Mouse (Mus musculus) heart, postnatal 0 days (tissue): ENCODE measurements around the gene Phospho1. TPM values are rescaled to one million over a fixed set of nuclear protein-coding genes. Genes with fewer than 3 reads are reported as not detected.
A peak's percentile ranks its signal among the peaks of the same experiment; 100 is the strongest.

Source experiments
- ATAC-seq: fragments of 200-750 bp; cut with Nextera tagmentation; 2 replicates; pipeline ENCODE4 v1.8.0; 2017; ENCODE audit warnings: low read depth, moderate number of reproducible peaks, moderate library complexity; ENCODE audit not compliant: insufficient read depth
- DNase-seq: peaks from one replicate; pipeline ENCODE4 v3.0.0-alpha.2; 2016; ENCODE audit warnings: low spot score
- H3K27ac ChIP-seq: fragments of 300-500 bp; sonication (generic); 2 replicates; pipeline ENCODE4 v1.5.1; 2014; ENCODE audit warnings: low read depth, mild to moderate bottlenecking
- H3K27me3 ChIP-seq: fragments of 300-500 bp; sonication (generic); 2 replicates; pipeline ENCODE4 v1.6.1; 2014; ENCODE audit warnings: low read length, mixed read lengths; ENCODE audit not compliant: control insufficient read depth, insufficient read depth
- H3K36me3 ChIP-seq: fragments of 300-500 bp; sonication (generic); replicated peaks from 2 replicates; pipeline ENCODE4 v1.6.1; 2014; ENCODE audit warnings: low read length, mixed read lengths; ENCODE audit not compliant: control insufficient read depth, insufficient read depth
- H3K4me1 ChIP-seq: fragments of 300-500 bp; sonication (generic); 2 replicates; pipeline ENCODE4 v1.6.1; 2014; ENCODE audit warnings: antibody characterized with exemption; ENCODE audit not compliant: control insufficient read depth, insufficient read depth
- H3K4me2 ChIP-seq: fragments of 300-500 bp; sonication (generic); 2 replicates; pipeline ENCODE4 v1.6.1; 2014; ENCODE audit warnings: low read depth, mild to moderate bottlenecking, low read length, moderate library complexity
- H3K4me3 ChIP-seq: fragments of 300-500 bp; sonication (generic); 2 replicates; pipeline ENCODE4 v1.5.1; 2014; ENCODE audit warnings: low read depth, low read length
- H3K9ac ChIP-seq: fragments of 300-500 bp; sonication (generic); replicated peaks from 2 replicates; pipeline ENCODE4 v1.6.1; 2014; ENCODE audit warnings: low read depth, low read length, mixed read lengths
- H3K9me3 ChIP-seq: fragments of 300-500 bp; sonication (generic); replicated peaks from 2 replicates; pipeline ENCODE4 v1.6.1; 2016; ENCODE audit warnings: low read length; ENCODE audit not compliant: control insufficient read depth
- CTCF ChIP-seq: IDR thresholded peaks from 2 replicates; pipeline ENCODE4 v1.5.1; 2016; ENCODE audit warnings: antibody characterized with exemption, control low read depth, low read depth
- EP300 ChIP-seq: IDR thresholded peaks from 2 replicates; pipeline ENCODE4 v1.6.1; 2016; ENCODE audit warnings: antibody characterized with exemption, low read depth
- WGBS: fragments of 180-500 bp; shearing (Covaris S2); extraction: QIAGEN DNeasy Blood & Tissue Kit; methylation state at CpG from one replicate; pipeline ENCODE4 v1.1.7; 2014; 5-methylcytosine and 5-hydroxymethylcytosine counted together
- polyA plus RNA-seq: library from polyadenylated mRNA; unstranded; fragments of >200 nt; fragmentation: Nextera tagmentation; extraction: Ambion mirVana; gene quantifications from 2 replicates; pipeline ENCODE4 v1.2.1, GENCODE M21; 2015
- total RNA-seq: library from RNA; depleted of rRNA; stranded (reverse); fragments of >200 nt; gene quantifications from 2 replicates; pipeline ENCODE4 v1.2.3, GENCODE M21; 2014; ENCODE audit warnings: low replicate concordance

Gene Phospho1
- total and polyA plus RNA-seq, 2 experiments from 2014 or later, result 6.7 to 46.6 TPM

- no peak for TF ChIP-seq CTCF
- TF ChIP-seq EP300, result no peak
- 85% methylated on average over 11 of the region's 11 CpGs for WGBS
- Histone ChIP-seq H3K27me3 (no peaks in the 10 kb centered on the region), H3K4me1 (peaks cover 9% of the 10 kb centered on the region; the same call in 1 of the 2 replicates), H3K27ac (no peak overlapping the region), H3K9me3 (0 out of 2 replicates have a peak, but pooled peaks cover 3% of the 10 kb centered on the region), H3K9ac (no peak overlapping the region), H3K4me2 (no peak overlapping the region), H3K36me3 (no peaks in the 10 kb centered on the region), H3K4me3 (no peak overlapping the region)
- ATAC-seq (no peak), DNase-seq (no peak)
Measured at GRCm38 (mm10) chr11:95781557-95781956, 42.7 kb upstream of the Phospho1 start.

DNA sequence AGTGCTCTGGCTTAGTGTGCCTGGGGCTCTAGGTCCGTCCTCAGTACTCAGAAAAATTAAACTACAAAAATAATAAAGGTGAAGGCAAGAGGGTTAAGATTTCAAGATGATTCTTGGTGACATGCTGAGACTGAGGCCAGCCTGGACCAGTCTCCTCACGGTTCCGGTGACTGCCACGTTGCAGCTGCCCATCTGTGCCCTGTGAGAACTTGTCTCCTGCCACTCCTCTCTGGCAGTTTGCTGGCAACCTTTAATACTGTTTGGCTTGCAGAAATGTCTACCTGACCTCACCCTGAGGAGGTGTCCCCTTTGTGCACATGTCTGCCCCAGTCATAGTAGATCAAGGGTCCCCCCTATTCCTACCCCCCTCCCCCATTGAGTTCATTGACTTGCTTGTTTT, 40.8 kb upstream of the Phospho1 start:
- Histone ChIP-seq H3K27ac (no peak overlapping the region), H3K9ac (no peak overlapping the region), H3K4me2 (no peak overlapping the region), H3K4me3 (no peak overlapping the region), H3K9me3 (0 out of 2 replicates have a peak, but pooled peaks cover 3% of the 10 kb centered on the region), H3K36me3 (no peaks in the 10 kb centered on the region), H3K27me3 (no peaks in the 10 kb centered on the region), H3K4me1 (no peaks in the 10 kb centered on the region)
- 84% methylated on average over 4 of the region's 4 CpGs for WGBS
- ATAC-seq (no peak), DNase-seq (no peak)
- TF ChIP-seq EP300, result no peak
- no peak for TF ChIP-seq CTCF

DNA sequence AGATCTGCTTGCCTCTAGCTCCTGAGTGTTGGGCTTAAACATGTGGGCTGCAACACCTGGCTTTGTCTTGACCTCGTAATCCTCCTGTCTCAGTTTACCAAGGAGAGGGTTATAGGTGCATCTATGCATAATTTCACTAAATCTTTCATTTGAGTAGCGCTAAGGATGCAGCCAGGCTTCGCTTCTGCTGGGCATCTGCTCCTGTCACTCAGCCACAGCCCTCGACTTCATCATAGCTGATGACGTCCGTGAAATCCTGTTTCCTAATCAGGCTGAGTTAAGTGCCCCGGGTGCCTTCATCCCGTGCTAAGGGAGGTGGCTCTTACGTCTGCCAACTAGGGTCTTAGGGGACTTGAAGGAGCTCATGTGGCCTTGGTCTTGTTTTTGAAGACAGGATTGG, 40.3 kb upstream of the Phospho1 start:
- Histone ChIP-seq H3K4me1 (no peaks in the 10 kb centered on the region), H3K4me2 (no peak overlapping the region)
- WGBS, result 62% methylated on average over 9 of the region's 9 CpGs

DNA sequence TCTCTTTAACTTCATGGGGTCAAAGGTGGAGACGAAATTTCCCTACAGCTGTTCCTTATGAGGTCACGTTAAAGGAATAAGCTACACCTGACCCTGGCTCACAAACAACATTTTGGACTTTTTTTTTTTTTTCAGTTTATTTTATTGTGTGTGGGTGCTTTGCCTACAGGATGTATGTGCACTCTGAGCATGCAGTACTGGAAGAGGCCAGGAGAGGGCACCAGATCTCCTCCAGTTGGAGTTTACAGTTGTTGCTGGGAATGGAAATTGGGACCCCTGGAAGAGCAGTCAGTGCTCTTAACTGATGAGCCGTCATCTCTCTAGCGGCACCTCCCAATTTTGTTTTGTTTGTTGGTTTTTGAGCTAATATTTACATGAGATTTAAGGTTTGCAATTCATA, 38.6 kb upstream of the Phospho1 start:
- ATAC-seq, result no peak

More for the DNA sequence above, 40.3 kb upstream of the Phospho1 start:
- Histone ChIP-seq H3K9me3 (0 out of 2 replicates have a peak, but pooled peaks cover 3% of the 10 kb centered on the region), H3K27me3 (no peaks in the 10 kb centered on the region), H3K9ac (no peak overlapping the region), H3K36me3 (no peaks in the 10 kb centered on the region), H3K27ac (no peak overlapping the region), H3K4me3 (no peak overlapping the region)
- TF ChIP-seq CTCF (no peak), EP300 (no peak)
- ATAC-seq, result no peak
- no peak for DNase-seq

GRCm38 (mm10) chr11:95786511-95786910, 37.8 kb upstream of the Phospho1 start:
- TF ChIP-seq EP300 (no peak), CTCF (no peak)
- no peak overlapping the region for H3K9ac ChIP-seq
- no peak overlapping the region for H3K27ac ChIP-seq
- H3K4me2 ChIP-seq, result no peak overlapping the region
- 75% methylated on average over 6 of the region's 6 CpGs for WGBS
- 0 out of 2 replicates have a peak, but pooled peaks cover 3% of the 10 kb centered on the region for H3K9me3 ChIP-seq
- no peaks in the 10 kb centered on the region for H3K4me1 ChIP-seq
- DNase-seq, result no peak
- H3K27me3 ChIP-seq, result no peaks in the 10 kb centered on the region
- H3K36me3 ChIP-seq, result no peaks in the 10 kb centered on the region
- H3K4me3 ChIP-seq, result no peak overlapping the region
- no peak for ATAC-seq

More for the DNA sequence above, 38.6 kb upstream of the Phospho1 start:
- WGBS, result 95% methylated on average over 4 of the region's 4 CpGs
- Histone ChIP-seq H3K4me1 (no peaks in the 10 kb centered on the region), H3K36me3 (no peaks in the 10 kb centered on the region), H3K9me3 (0 out of 2 replicates have a peak, but pooled peaks cover 3% of the 10 kb centered on the region), H3K27me3 (no peaks in the 10 kb centered on the region), H3K9ac (no peak overlapping the region), H3K27ac (no peak overlapping the region), H3K4me2 (no peak overlapping the region), H3K4me3 (no peak overlapping the region)
- TF ChIP-seq CTCF (peak; percentile 20), EP300 (no peak)
- DNase-seq, result no peak

- H3K4me1 ChIP-seq, result peaks cover 7% of the 10 kb centered on the region; the same call in 1 of the 2 replicates
- DNase-seq, result no peak
- no peak overlapping the region for H3K4me2 ChIP-seq
- TF ChIP-seq EP300, result no peak
- TF ChIP-seq CTCF, result no peak
- no peaks in the 10 kb centered on the region for H3K36me3 ChIP-seq
- no peak overlapping the region for H3K4me3 ChIP-seq
- no peak overlapping the region for H3K27ac ChIP-seq
- no peaks in the 10 kb centered on the region for H3K27me3 ChIP-seq
- 0 out of 2 replicates have a peak, but pooled peaks cover 3% of the 10 kb centered on the region for H3K9me3 ChIP-seq
- 74% methylated on average over 8 of the region's 8 CpGs for WGBS
- no peak for ATAC-seq
- H3K9ac ChIP-seq, result no peak overlapping the region
Measured at GRCm38 (mm10) chr11:95789451-95789891, 34.8 kb upstream of the Phospho1 start.
